Mouse (Mus musculus) central nervous system, embryonic 11.5 days (tissue): Measurements from ENCODE around the gene Atp8a2. TPM values are rescaled to one million over a fixed set of nuclear protein-coding genes. Genes with fewer than 3 reads are reported as not detected.

Experiments used
- polyA plus RNA-seq: library from polyadenylated mRNA; depleted of rRNA; stranded (reverse); fragments of >200 nt; gene quantifications from 2 replicates; pipeline ENCODE4 v1.2.3, GENCODE M21; 2012; rRNA removed

Atp8a2 gene
- polyA plus RNA-seq: 2.6 and 3.3 TPM in 2 replicates

GRCm38 (mm10) chr14:60196884-60197283 lies at the start of gene Atp8a2:
Gene Atp8a2, minus strand, starts transcription at chr14:60197179.

DNA sequence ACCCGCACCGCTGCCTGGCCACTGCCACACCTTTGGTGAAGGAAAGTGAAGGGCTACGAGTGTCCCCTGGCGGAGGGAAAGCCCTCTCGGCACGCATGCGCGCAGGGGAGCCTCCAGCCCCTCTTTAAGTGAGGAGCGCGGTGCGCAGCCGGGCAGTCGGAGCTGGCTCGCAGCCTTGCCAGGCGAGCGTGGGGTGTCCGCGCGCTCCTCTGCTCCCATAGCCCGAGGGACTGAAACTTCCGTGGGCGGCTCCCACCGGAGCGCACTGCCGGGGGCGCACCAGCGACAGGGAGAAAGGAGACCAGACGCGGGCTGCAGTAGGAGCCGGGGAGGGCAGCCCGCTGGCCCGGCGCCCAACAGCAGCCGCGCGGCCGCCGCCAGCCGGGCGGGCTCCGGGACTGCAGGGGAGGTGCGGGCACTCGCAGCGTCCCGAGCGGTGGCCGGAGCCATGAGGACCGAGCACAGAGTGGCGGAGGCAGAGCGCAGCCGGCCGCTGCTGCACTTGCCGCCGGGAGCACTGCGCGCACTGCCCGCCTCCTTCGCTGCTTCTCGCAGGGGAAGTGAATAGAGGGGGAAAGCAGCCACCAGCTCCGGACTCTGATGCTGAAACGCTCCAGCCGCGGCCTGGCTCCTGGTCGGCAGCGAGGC lies 571.7 kb downstream of the Atp8a2 start, which contains the start of gene Shisa2:
Gene Shisa2 (plus strand): TSS at position 151 of the 648 bp plus-strand sequence.

DNA sequence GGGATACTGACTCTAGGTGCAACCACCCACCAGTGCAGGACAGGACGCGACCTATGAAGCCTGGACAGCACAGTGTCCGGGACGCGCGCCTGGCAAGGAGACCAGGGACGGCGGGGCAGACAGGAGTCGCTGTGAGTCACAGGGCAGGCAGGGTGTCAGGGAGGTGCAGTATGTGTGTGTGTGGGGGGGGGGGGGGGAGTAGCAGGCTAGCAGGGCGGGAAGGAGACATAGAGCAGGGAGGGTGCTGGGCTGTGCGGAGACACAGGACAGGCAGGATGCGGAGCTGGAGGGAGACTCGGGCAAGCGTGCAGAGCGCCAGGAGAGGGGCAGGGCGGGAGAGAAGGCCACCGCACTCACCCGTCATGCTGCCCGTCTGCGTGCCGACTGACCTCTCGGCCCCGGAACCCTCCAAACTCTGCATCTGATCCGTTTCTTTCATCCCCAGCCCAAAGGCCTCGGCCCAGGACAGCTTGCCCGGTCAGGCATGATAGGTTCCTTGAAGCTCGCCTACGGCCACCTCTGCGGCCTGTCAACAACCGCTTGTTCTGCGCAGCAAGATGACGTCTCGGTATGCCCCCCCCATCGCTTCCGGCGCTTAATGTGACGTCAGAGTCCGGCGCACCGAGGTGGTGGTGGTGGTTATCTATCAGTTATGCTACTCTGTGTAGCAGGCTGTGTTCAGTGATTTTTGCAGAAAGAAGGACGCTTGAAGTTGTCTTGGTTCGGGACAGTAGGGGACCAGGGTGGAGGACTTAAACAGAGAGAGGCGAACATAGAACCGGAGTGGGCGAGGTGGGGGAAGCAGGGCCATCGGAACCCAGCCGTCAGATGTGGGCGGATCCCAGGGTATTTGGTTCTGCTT lies 599.4 kb downstream of the Atp8a2 start, which contains the start of gene Cdadc1:
Gene Cdadc1 (minus strand): TSS at position 562 of the 862 bp plus-strand sequence.

Other genes starting within 250 kb of the Atp8a2 start
- 0.07 TPM in 1 of 2 replicates, not detected in the other for gene Nupl1, start 54.3 kb upstream of the Atp8a2 start, polyA plus RNA-seq
- gene Gm49336, start 54.3 kb upstream of the Atp8a2 start, polyA plus RNA-seq: 38.7 and 55.3 TPM in 2 replicates
- gene Mtmr6, start 68.0 kb upstream of the Atp8a2 start, polyA plus RNA-seq: 22.7 and 29.7 TPM in 2 replicates
- 9.2 and 12.3 TPM in 2 replicates for gene Amer2, start 176.1 kb upstream of the Atp8a2 start, polyA plus RNA-seq